Mouse (Mus musculus): Measurements from ENCODE around the gene Glt1d1. TPM values are rescaled to one million over a fixed set of nuclear protein-coding genes. Genes with fewer than 3 reads are reported as not detected.

Gene Glt1d1
- polyA plus RNA-seq, 1 experiment from 2014 or later: 1.7 TPM

DNA sequence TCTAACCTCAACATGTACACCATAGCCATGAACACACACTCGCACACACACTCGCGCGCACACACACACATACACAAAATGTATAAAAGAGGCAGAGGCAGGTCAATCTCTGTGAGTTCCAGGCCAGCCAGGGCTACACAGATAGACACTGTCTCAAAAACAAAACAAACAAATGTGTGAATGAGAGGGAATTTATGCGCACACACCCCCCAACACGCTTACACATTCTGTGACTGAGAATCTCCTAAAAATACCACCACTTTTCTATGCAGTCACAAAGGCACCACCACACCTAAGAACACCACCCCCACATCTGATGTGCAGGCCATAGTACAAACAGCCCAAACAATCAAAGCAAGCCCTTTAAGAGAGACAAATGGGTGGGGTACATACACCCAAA lies 19.7 kb upstream of the Glt1d1 start:
- Histone ChIP-seq H3K9ac (no peak overlapping the region), H3K4me2 (no peak overlapping the region), H3K4me3 (no peak overlapping the region), H3K4me1 (replicated peaks) (peaks cover 44% of the 10 kb centered on the region), H3K9me3 (no peaks in the 10 kb centered on the region), H3K27me3 (no peaks in the 10 kb centered on the region), H3K27ac (replicated peaks) (no peak overlapping the region), H3K36me3 (peaks cover 7% of the 10 kb centered on the region; the same call in 1 of the 2 replicates)
- WGBS: 94% methylated on average over 6 of the region's 6 CpGs
- ATAC-seq (ENCODE audit: low FRiP score, low read depth): no peak

DNA sequence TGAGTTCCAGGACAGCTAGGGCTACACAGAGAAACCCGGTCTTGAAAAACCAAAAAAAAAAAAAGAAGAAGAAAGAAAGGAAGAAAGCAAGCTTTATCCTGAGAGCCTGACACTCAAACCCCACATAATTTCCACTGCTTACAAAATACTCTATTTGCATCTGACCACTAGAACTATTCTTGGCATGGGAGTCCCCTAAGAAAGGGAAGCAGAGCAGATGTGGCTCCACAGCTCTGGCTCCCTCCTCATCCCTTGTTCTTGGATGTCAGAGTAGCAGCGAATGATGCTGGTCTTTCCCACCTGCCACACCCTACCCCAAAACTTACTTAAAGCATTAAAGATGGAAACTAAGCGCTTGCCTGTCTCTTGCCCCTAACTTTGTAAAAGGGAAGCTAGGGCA lies 16.6 kb upstream of the Glt1d1 start:
- peak overlapping the region; percentile 97 for H3K4me3 ChIP-seq
- H3K9ac ChIP-seq: peak overlapping the region; percentile 92; the same call in 1 of the 2 replicates
- ATAC-seq (ENCODE audit: low FRiP score, low read depth): no peak
- H3K9me3 ChIP-seq: no peaks in the 10 kb centered on the region
- 83% methylated on average over 3 of the region's 3 CpGs for WGBS
- H3K4me2 ChIP-seq: peak overlapping the region; percentile 96
- no peaks in the 10 kb centered on the region for H3K27me3 ChIP-seq
- no peak overlapping the region for H3K27ac ChIP-seq (replicated peaks)
- no peaks in the 10 kb centered on the region for H3K36me3 ChIP-seq
- peaks cover 44% of the 10 kb centered on the region for H3K4me1 ChIP-seq (replicated peaks)

DNA sequence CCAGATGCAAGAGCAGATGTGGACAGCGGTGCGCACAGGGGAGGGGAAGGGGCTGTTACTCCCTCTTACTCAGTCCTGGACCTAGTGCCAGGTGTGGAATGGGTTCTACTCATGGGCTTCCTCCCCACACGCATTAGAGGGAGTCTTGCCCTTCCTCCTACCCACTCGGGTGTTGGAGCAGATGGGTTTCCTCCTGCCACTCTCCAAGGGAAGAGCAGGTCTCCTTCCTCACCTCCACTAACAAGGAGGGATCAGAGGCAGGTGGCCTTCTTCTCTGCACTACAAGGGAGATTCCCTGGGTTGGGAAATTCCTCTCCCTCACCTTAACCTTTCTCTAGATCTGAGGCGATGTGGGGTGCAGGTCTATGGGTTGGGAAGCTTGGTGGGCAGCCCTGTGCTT lies 15.9 kb upstream of the Glt1d1 start:
- no peak for ATAC-seq (ENCODE audit: low FRiP score, low read depth)
- no peaks in the 10 kb centered on the region for H3K27me3 ChIP-seq
- 5% methylated on average over 3 of the region's 5 CpGs for WGBS
- H3K27ac ChIP-seq (replicated peaks): no peak overlapping the region
- no peaks in the 10 kb centered on the region for H3K9me3 ChIP-seq
- H3K36me3 ChIP-seq: no peaks in the 10 kb centered on the region
- H3K4me3 ChIP-seq: peak overlapping the region; percentile 97
- H3K9ac ChIP-seq: peak overlapping the region; percentile 92
- H3K4me1 ChIP-seq (replicated peaks): peaks cover 40% of the 10 kb centered on the region
- peak overlapping the region; percentile 96 for H3K4me2 ChIP-seq

DNA sequence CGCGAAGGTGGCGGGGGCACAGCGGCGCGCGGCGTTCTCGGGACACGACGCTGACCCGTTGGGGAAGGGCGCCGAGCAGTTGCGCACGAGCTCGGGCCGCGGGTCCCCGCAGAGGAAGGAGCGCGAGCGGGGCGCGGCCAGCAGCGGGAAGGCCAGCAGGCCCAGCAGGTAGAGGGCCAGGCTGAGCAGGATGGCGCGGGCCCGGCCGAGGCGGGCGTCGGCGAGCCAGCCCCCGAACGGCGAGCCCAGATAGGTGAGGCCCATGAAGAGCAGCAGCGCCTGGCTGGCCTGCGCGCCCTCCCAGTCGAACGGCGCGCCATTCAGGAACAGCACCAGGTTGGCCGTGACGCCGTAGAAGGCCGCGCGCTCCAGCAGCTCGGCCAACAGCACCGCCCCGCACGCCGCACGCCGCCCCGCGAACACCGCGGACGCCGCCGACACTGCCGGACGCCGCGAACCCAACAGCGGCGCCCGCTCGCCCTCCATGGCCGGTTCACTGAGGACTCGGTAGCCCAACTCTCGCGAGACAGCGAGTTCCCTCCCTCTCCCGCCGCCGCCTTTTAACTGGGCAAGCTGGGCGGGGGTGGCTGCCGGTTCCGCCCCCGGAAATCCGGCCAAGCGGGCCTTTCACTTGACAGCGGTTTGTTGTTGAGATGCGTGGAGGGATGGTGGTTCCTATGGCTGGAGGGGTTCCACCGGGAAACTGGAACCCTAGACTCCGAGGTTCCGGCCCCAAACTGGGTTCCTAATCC lies 15.0 kb upstream of the Glt1d1 start:
- H3K4me1 ChIP-seq (replicated peaks): peaks cover 35% of the 10 kb centered on the region
- ATAC-seq (ENCODE audit: low FRiP score, low read depth): peak; percentile 93
- peak overlapping the region; percentile 96 for H3K4me2 ChIP-seq
- peak overlapping the region; percentile 82 for H3K27ac ChIP-seq (replicated peaks)
- WGBS: under 1% methylated on average over 88 of the region's 91 CpGs
- H3K9me3 ChIP-seq: no peaks in the 10 kb centered on the region
- H3K4me3 ChIP-seq: peak overlapping the region; percentile 97
- H3K9ac ChIP-seq: peak overlapping the region; percentile 92
- no peaks in the 10 kb centered on the region for H3K27me3 ChIP-seq
- H3K36me3 ChIP-seq: no peaks in the 10 kb centered on the region

DNA sequence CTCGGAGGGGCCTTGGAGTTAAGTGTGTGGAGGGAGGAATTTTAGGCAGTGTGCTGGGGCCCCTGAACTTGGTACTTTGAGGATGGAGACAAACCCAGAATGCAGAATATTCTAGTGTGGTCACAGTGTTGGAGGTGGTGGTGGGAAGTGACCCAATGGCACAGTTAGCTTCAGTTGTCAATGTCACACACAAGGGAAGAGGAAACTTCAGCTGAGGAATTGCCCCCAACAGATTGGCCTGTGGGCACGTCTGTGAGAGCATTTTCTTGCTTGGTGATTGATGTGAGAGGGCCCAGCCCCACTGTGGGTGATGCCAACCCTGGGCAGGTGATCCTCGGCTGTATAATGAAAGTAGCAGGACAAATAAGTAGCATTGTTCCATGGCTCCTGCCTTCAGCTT lies 13.2 kb upstream of the Glt1d1 start:
- Histone ChIP-seq H3K4me1 (replicated peaks) (peaks cover 26% of the 10 kb centered on the region), H3K27ac (replicated peaks) (no peak overlapping the region), H3K9me3 (no peaks in the 10 kb centered on the region), H3K36me3 (no peaks in the 10 kb centered on the region), H3K4me2 (no peak overlapping the region), H3K4me3 (no peak overlapping the region), H3K9ac (no peak overlapping the region), H3K27me3 (no peaks in the 10 kb centered on the region)
- ATAC-seq (ENCODE audit: low FRiP score, low read depth): no peak
- 80% methylated on average over 3 of the region's 3 CpGs for WGBS

GRCm38 (mm10) chr5:127620371-127620770 lies 11.7 kb upstream of the Glt1d1 start:
- H3K4me3 ChIP-seq: no peak overlapping the region
- H3K4me2 ChIP-seq: no peak overlapping the region
- H3K9me3 ChIP-seq: no peaks in the 10 kb centered on the region
- H3K27me3 ChIP-seq: no peaks in the 10 kb centered on the region
- no peaks in the 10 kb centered on the region for H3K36me3 ChIP-seq
- H3K4me1 ChIP-seq (replicated peaks): peaks cover 11% of the 10 kb centered on the region
- ATAC-seq (ENCODE audit: low FRiP score, low read depth): no peak
- no peak overlapping the region for H3K27ac ChIP-seq (replicated peaks)
- 89% methylated on average over 8 of the region's 8 CpGs for WGBS
- H3K9ac ChIP-seq: no peak overlapping the region

GRCm38 (mm10) chr5:127621108-127621507 lies 11.0 kb upstream of the Glt1d1 start:
- Histone ChIP-seq H3K27ac (replicated peaks) (no peak overlapping the region), H3K4me3 (no peak overlapping the region), H3K9me3 (no peaks in the 10 kb centered on the region), H3K9ac (no peak overlapping the region), H3K36me3 (no peaks in the 10 kb centered on the region), H3K4me2 (no peak overlapping the region), H3K27me3 (no peaks in the 10 kb centered on the region), H3K4me1 (replicated peaks) (peaks cover 4% of the 10 kb centered on the region)
- 79% methylated on average over 10 of the region's 10 CpGs for WGBS
- no peak for ATAC-seq (ENCODE audit: low FRiP score, low read depth)

GRCm38 (mm10) chr5:127624427-127625213 lies 7.4 kb upstream of the Glt1d1 start:
- Histone ChIP-seq H3K27me3 (no peaks in the 10 kb centered on the region), H3K4me1 (replicated peaks) (no peaks in the 10 kb centered on the region), H3K27ac (replicated peaks) (no peak overlapping the region), H3K9ac (no peak overlapping the region), H3K9me3 (no peaks in the 10 kb centered on the region), H3K36me3 (no peaks in the 10 kb centered on the region), H3K4me3 (no peak overlapping the region), H3K4me2 (no peak overlapping the region)
- no peak for ATAC-seq (ENCODE audit: low FRiP score, low read depth)
- WGBS: 86% methylated on average over 10 of the region's 10 CpGs

DNA sequence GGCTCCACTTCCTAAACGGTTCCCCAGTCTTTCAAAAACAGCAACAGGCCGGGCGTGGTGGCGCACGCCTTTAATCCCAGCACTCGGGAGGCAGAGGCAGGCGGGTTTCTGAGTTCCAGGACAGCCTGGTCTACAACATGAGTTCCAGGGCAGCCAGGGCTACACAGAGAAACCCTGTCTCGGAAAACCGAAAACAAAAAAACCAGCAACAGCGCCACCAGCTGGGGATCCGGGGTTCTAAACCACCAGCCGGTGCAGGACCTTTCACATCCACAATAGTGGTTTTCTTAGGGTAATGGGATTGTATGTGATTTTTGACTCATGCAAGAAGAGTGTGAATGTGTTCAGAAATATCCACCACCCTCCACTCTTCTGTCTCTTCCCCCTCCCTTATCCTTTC lies 4.8 kb upstream of the Glt1d1 start:
- Histone ChIP-seq H3K27me3 (no peaks in the 10 kb centered on the region), H3K27ac (replicated peaks) (no peak overlapping the region), H3K4me3 (no peak overlapping the region), H3K9ac (no peak overlapping the region), H3K9me3 (no peaks in the 10 kb centered on the region), H3K4me1 (replicated peaks) (peaks cover 11% of the 10 kb centered on the region), H3K4me2 (no peak overlapping the region), H3K36me3 (no peaks in the 10 kb centered on the region)
- ATAC-seq (ENCODE audit: low FRiP score, low read depth): no peak
- WGBS: 90% methylated on average over 12 of the region's 12 CpGs

DNA sequence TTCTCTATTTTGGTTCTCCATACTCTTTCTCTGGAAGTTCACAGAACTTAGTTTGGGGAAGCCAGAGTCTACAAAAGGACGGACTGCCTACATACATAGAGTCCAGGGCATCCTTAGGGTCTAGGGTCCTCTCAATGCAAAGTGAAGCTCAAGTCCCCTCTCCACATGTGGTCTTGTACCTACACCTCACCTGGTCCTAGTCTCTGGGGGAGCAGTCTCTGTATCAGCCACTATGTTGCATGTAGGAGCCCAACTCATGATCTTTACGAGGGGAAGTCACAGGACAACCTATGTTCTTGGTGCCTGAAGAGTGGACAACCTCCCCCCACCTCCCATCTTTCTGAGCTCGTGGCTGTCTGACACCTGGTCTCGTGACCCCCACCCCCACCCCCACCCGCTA lies 391 bp upstream of the Glt1d1 start:
- Histone ChIP-seq H3K36me3 (no peaks in the 10 kb centered on the region), H3K27me3 (no peaks in the 10 kb centered on the region), H3K9ac (peak overlapping the region; percentile 73), H3K27ac (replicated peaks) (no peak overlapping the region), H3K9me3 (no peaks in the 10 kb centered on the region), H3K4me3 (peak overlapping the region; percentile 74), H3K4me1 (replicated peaks) (peaks cover 13% of the 10 kb centered on the region), H3K4me2 (peak overlapping the region; percentile 98)
- ATAC-seq (ENCODE audit: low FRiP score, low read depth): peak; percentile 19; the same call in 1 of the 2 replicates
- 16% methylated on average over 5 of the region's 5 CpGs for WGBS

DNA sequence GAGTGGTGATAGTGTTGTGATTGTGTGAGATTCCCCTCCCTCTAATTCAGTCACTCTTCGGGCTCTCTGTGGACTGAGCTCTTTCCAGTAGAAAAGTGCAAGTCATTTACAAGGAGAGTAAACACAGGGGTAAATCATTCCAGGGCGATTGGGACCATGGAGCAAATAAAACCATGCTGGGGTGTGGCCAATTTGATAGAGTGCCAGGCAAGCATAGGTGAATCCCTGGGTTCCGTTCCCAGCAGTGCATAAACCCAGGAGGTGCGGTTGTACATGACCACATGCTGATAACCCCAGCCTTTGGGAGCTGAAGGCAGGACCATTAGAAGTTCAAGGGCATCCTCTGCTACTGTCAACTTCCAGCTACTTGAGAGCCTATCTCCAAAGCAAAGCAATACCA lies 1.1 kb downstream of the Glt1d1 start:
- Histone ChIP-seq H3K36me3 (no peaks in the 10 kb centered on the region), H3K27ac (replicated peaks) (no peak overlapping the region), H3K4me1 (replicated peaks) (peaks cover 13% of the 10 kb centered on the region), H3K9me3 (no peaks in the 10 kb centered on the region), H3K4me3 (peak overlapping the region; percentile 74), H3K9ac (0 out of 2 replicates have a peak overlapping the region, but pooled peaks have one; percentile 73), H3K27me3 (no peaks in the 10 kb centered on the region), H3K4me2 (peak overlapping the region; percentile 98)
- WGBS: 32% methylated on average over 4 of the region's 4 CpGs
- no peak for ATAC-seq (ENCODE audit: low FRiP score, low read depth)

DNA sequence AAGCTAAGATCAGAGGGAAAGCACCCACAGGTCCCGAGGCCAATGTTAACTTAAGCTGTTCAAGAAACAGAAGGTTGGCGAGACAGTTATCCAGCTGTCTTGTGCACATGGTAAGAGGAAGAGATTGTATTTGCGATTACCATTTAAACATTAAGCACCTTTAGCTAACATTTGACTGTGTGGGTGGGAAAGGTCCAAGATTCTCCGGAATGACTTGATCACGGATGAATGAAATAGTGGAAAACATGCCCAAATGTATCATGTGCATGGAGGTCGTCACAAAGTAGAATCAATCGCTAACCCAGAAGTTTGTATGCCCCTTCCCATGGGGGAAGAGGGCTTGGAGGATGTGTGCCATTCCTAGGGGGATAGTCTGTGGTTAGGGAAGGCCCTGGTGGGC lies 1.6 kb downstream of the Glt1d1 start:
- Histone ChIP-seq H3K9me3 (no peaks in the 10 kb centered on the region), H3K27ac (replicated peaks) (no peak overlapping the region), H3K4me2 (no peak overlapping the region), H3K9ac (no peak overlapping the region), H3K27me3 (no peaks in the 10 kb centered on the region), H3K36me3 (no peaks in the 10 kb centered on the region), H3K4me1 (replicated peaks) (peaks cover 13% of the 10 kb centered on the region), H3K4me3 (no peak overlapping the region)
- WGBS: 93% methylated on average over 7 of the region's 7 CpGs
- ATAC-seq (ENCODE audit: low FRiP score, low read depth): no peak
